29 mouse cellular contexts compared by ENCODE assay signal in genomic region chr3:51296790-51297189, GRCm38 (mm10). TPM values are rescaled to one million over a fixed set of nuclear protein-coding genes. Genes with fewer than 3 reads are reported as not detected.
DNase-seq lines count a peak whose midpoint lies in the region; ATAC-seq and TF ChIP-seq lines count a peak whose summit lies in the region.
"Had no signal": no experiment of that assay in that cellular context is flagged by ENCODE, and none has a peak within 500 bp of the region (broad histone marks: within the 10 kb centered on the region; RNA-seq: fewer than 3 reads in every experiment).

No protein-coding gene starts in this region.

- H3K4me3 ChIP-seq in lung, postnatal 0 days (ENCODE audit: low read depth, low read length), result no peak overlapping the region
- H3K4me3 ChIP-seq: embryonic facial prominence, embryonic 12.5 days; embryonic facial prominence, embryonic 15.5 days; forebrain, embryonic 12.5 days; forebrain, embryonic 15.5 days; heart, adult 2 months; heart, embryonic 12.5 days; heart, embryonic 15.5 days; hindbrain, embryonic 10.5 days; hindbrain, embryonic 13.5 days; intestine, embryonic 15.5 days had no signal

- H3K4me2 ChIP-seq in lung, postnatal 0 days (replicated peaks; ENCODE audit: low read depth, low read length), result no peak overlapping the region
- H3K4me2 ChIP-seq: embryonic facial prominence, embryonic 12.5 days; embryonic facial prominence, embryonic 15.5 days; forebrain, embryonic 12.5 days; forebrain, embryonic 15.5 days; heart, embryonic 12.5 days; heart, embryonic 15.5 days; hindbrain, embryonic 13.5 days; intestine, embryonic 15.5 days had no signal

- no peaks in the 10 kb centered on the region for H3K9me3 ChIP-seq in lung, postnatal 0 days (ENCODE audit: low read length)
- H3K9me3 ChIP-seq: embryonic facial prominence, embryonic 12.5 days; embryonic facial prominence, embryonic 15.5 days; forebrain, embryonic 12.5 days; forebrain, embryonic 15.5 days; G1E; heart, embryonic 12.5 days; heart, embryonic 15.5 days; hindbrain, embryonic 13.5 days; intestine, embryonic 15.5 days had no signal

- no peak for TF ChIP-seq EP300 in lung, postnatal 0 days (IDR thresholded peaks at IDR 0.05)

- H3K9ac ChIP-seq in lung, postnatal 0 days (replicated peaks; ENCODE audit: low read depth), result no peak overlapping the region
- H3K9ac ChIP-seq: embryonic facial prominence, embryonic 12.5 days; embryonic facial prominence, embryonic 15.5 days; forebrain, embryonic 12.5 days; forebrain, embryonic 15.5 days; heart, embryonic 12.5 days; heart, embryonic 15.5 days; hindbrain, embryonic 13.5 days; intestine, embryonic 15.5 days had no signal

- no peak overlapping the region for H3K27ac ChIP-seq in lung, postnatal 0 days (ENCODE audit: low read length)
- H3K27ac ChIP-seq: embryonic facial prominence, embryonic 12.5 days; embryonic facial prominence, embryonic 15.5 days; forebrain, embryonic 12.5 days; forebrain, embryonic 15.5 days; heart, adult 2 months; heart, embryonic 15.5 days; hindbrain, embryonic 10.5 days; hindbrain, embryonic 13.5 days; intestine, embryonic 15.5 days had no signal

- TF ChIP-seq CTCF in lung, postnatal 0 days (IDR thresholded peaks at IDR 0.05), result no peak

- DNase-seq in lung, postnatal 0 days (ENCODE audit: low spot score), result peak; percentile 53
- DNase-seq in lung, adult 18-20 months, result no peak
- DNase-seq in MN1 (ENCODE audit: low spot score) (peak; percentile 51), adipocyte (ENCODE audit: low spot score) (peak; percentile 18)
- DNase-seq in layer of hippocampus, adult 18-20 months (ENCODE audit: low spot score in 2 of 2), result no peak
- DNase-seq in testis, postnatal 10 days (ENCODE audit: low spot score), result no peak
- DNase-seq: adrenal gland, postnatal 10 days; cerebellum, adult 11 months; cerebellum, adult 2 months; cerebellum, adult 9-11 months; cerebellum, postnatal 25 days; gastrocnemius, postnatal 25 days; heart, adult 2 months; heart, postnatal 10 days; heart, postnatal 36 days had no signal

- H3K4me1 ChIP-seq in lung, postnatal 0 days (ENCODE audit: insufficient read depth, low read depth, low read length), result no peaks in the 10 kb centered on the region
- H3K4me1 ChIP-seq: embryonic facial prominence, embryonic 12.5 days; embryonic facial prominence, embryonic 15.5 days; forebrain, embryonic 12.5 days; heart, embryonic 12.5 days; heart, embryonic 15.5 days; hindbrain, embryonic 10.5 days; hindbrain, embryonic 13.5 days; intestine, embryonic 15.5 days had no signal

- 58% methylated on average over 1 of the region's 1 CpGs for WGBS in lung, postnatal 0 days

- H3K36me3 ChIP-seq in lung, postnatal 0 days (ENCODE audit: insufficient read depth, low read length), result no peaks in the 10 kb centered on the region
- H3K36me3 ChIP-seq: embryonic facial prominence, embryonic 15.5 days; heart, embryonic 15.5 days; intestine, embryonic 15.5 days had no signal

- H3K27me3 ChIP-seq in lung, postnatal 0 days (replicated peaks; ENCODE audit: insufficient read depth, low read length), result no peaks in the 10 kb centered on the region
- H3K27me3 ChIP-seq: CH12.LX; embryonic facial prominence, embryonic 12.5 days; embryonic facial prominence, embryonic 15.5 days; forebrain, embryonic 12.5 days; forebrain, embryonic 15.5 days; heart, embryonic 12.5 days; heart, embryonic 15.5 days; hindbrain, embryonic 13.5 days; intestine, embryonic 15.5 days had no signal

- ATAC-seq in lung, postnatal 0 days, result no peak
- ATAC-seq in megakaryocyte progenitor cell, adult 5-6 weeks (replicated peaks; ENCODE audit: poor library complexity), result peak; percentile 63
- ATAC-seq: activated CD4-positive, CD25-positive, alpha-beta regulatory T cell, adult 4 months; forebrain, embryonic 15.5 days; hindbrain, embryonic 16.5 days; intestine, embryonic 15.5 days had no signal

RNA-seq across cellular contexts. Expression of gene Elf2, which starts 43.7 kb away (rescaled TPM):
- polyA plus RNA-seq in lung, postnatal 0 days (2015; fragmentation: Nextera tagmentation; extraction: Ambion mirVana), result 55.8 and 62.6 TPM in 2 replicates
- total RNA-seq in megakaryocyte progenitor cell, adult 5-6 weeks (2015), result 40.3 and 43.1 TPM in 2 replicates
- total RNA-seq in megakaryocyte progenitor cell, adult 5-6 weeks (2017), result 96.0 and 124 TPM in 2 replicates
- total RNA-seq in layer of hippocampus, adult 18-20 months (2021), result 10 to 100 TPM; 66.7 to 67.4 TPM

Comparison
In these comparisons a context has a peak if more than half of its experiments do, and no peak if none do; other contexts are left out.
1. DNase-seq: peak in lung, postnatal 0 days (single experiment), MN1 (single experiment) and adipocyte (single experiment); none in lung, adult 18-20 months (0 of 2), layer of hippocampus, adult 18-20 months (0 of 2) and testis, postnatal 10 days (single experiment).